Mouse (Mus musculus): ENCODE data around the gene Slc25a43. TPM values are rescaled to one million over a fixed set of nuclear protein-coding genes. Genes with fewer than 3 reads are reported as not detected.

The Slc25a43 gene
- total RNA-seq, 1 experiment, result 2.1 TPM

DNA sequence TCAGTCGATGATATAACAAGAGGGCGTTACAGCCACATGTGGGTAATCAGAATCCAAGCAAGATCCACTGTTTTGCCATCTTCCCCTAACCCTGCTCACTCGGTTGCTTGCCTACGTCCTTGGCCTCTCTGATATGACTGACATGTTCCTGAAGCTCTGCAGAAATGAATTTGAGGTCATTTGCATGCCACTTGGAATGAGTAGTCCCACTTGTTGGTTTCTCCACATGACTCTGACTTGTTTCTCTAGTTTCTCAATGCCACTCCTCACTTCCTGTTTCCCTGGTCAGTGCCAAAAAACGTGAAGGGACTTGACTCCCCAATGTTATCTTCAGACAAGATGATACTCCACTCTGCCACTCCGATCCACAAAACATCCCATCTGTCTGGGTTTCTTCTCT is 15.1 kb downstream of the Slc25a43 start:
- Histone ChIP-seq H3K36me3 (ENCODE audit: control insufficient read depth, insufficient read depth, low read length, poor library complexity, severe bottlenecking) (no peaks in the 10 kb centered on the region), H3K4me1 (ENCODE audit: control insufficient read depth in 2 of 2, insufficient read depth in 2 of 2, low read length in 2 of 2, poor library complexity in 1 of 2) (0 out of 4 replicates have a peak, but pooled peaks cover 0 to 4% of the 10 kb centered on the region in 2 experiments), H3K27ac (ENCODE audit: insufficient read depth, low read depth, low read length, poor library complexity, severe bottlenecking) (no peak overlapping the region), H3K9ac (ENCODE audit: insufficient read depth, low read depth, low read length, poor library complexity, severe bottlenecking) (no peak overlapping the region), H3K9me3 (ENCODE audit: control insufficient read depth, insufficient read depth, low read depth, low read length) (no peaks in the 10 kb centered on the region), H3K4me3 (ENCODE audit: insufficient read depth in 1 of 2, low read depth in 1 of 2, low read length in 2 of 2, poor library complexity in 1 of 2, severe bottlenecking in 1 of 2) (no peak overlapping the region)
- in situ Hi-C loops (cut with MboI; ENCODE audit: low sequenced_read_pairs in 2 of 2, unreplicated experiment in 2 of 2), result no loop called here
- TF ChIP-seq MAFK (IDR thresholded peaks at IDR 0.05; ENCODE audit: insufficient read depth, low read depth, low read length), result no peak
- DNase-seq (ENCODE audit: low read depth, low spot score), result no peak

DNA sequence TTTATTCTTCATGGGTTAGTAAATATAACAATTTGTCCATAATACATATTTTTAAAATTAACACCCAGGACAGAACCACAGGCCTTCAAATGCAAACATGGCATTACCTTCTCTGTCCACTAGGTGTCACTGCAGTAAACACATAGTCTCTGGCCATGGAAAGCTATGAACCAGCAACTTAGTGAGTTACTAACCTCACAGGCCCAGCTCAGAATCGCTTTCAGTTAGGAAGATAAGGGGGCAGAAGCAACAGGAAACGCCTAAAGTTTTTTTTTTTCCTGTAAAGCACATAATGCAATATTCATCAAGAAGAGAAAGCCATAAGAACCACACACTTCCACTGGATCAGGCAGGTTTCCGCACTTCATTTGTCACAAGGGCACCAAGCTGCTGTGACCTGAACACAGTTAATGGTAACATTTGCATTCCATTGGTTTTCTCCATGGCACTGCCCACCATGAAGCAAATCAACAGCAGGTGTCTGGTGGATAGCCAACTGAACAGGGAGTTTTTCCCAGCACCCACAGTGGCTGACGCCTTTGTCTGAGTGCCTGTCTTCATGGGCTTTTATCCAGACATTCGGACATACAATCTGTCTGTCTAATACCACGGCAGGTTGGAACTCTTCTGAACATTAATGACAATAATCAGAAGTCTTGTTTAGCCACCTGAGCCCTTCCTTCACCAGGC is 17.6 kb downstream of the Slc25a43 start:
- Histone ChIP-seq H3K36me3 (ENCODE audit: control insufficient read depth, insufficient read depth, low read length, poor library complexity, severe bottlenecking) (no peaks in the 10 kb centered on the region), H3K4me3 (ENCODE audit: insufficient read depth in 1 of 2, low read depth in 1 of 2, low read length in 2 of 2, poor library complexity in 1 of 2, severe bottlenecking in 1 of 2) (no peak overlapping the region), H3K27ac (ENCODE audit: insufficient read depth, low read depth, low read length, poor library complexity, severe bottlenecking) (no peak overlapping the region), H3K4me1 (ENCODE audit: control insufficient read depth in 2 of 2, insufficient read depth in 2 of 2, low read length in 2 of 2, poor library complexity in 1 of 2) (0 out of 4 replicates have a peak, but pooled peaks cover 0 to 4% of the 10 kb centered on the region in 2 experiments), H3K9me3 (ENCODE audit: control insufficient read depth, insufficient read depth, low read depth, low read length) (no peaks in the 10 kb centered on the region), H3K9ac (ENCODE audit: insufficient read depth, low read depth, low read length, poor library complexity, severe bottlenecking) (no peak overlapping the region; the same call in 1 of the 2 replicates)
- TF ChIP-seq CHD2 (IDR thresholded peaks at IDR 0.05; ENCODE audit: low read depth, low read length) (no peak), MAFK (IDR thresholded peaks at IDR 0.05; ENCODE audit: insufficient read depth, low read depth, low read length) (0 out of 2 replicates have a peak, but pooled peaks have one; percentile 34), HCFC1 (IDR thresholded peaks at IDR 0.05; ENCODE audit: borderline replicate concordance, insufficient read depth, low read length) (no peak), ZC3H11A (IDR thresholded peaks at IDR 0.05; ENCODE audit: borderline replicate concordance, low read depth, low read length) (peak; percentile 66; the same call in 1 of the 2 replicates)
- no peak for DNase-seq (ENCODE audit: low read depth, low spot score)
- in situ Hi-C loops (cut with MboI; ENCODE audit: low sequenced_read_pairs in 2 of 2, unreplicated experiment in 2 of 2), result no loop called here

DNA sequence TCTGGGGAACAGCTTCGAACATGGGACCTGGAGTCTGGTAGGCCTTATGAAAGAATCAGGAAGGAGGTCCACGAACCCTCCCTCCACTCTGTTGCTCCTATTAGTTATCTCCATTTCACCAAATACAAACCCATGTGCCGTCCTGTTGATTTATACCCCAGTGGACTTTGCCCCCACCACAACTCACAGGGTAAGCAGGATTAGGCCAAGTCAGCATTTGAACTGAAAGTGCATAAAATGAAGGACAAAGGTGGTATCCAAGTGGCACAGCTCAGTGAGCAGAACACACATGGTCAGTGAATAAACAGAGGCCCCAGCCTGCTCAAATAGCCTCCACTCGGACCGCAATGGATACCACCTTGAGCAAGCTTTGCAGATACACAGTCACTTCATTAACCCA is 18.8 kb downstream of the Slc25a43 start:
- H3K4me3 ChIP-seq (ENCODE audit: insufficient read depth in 1 of 2, low read depth in 1 of 2, low read length in 2 of 2, poor library complexity in 1 of 2, severe bottlenecking in 1 of 2), result no peak overlapping the region
- TF ChIP-seq HCFC1 (IDR thresholded peaks at IDR 0.05; ENCODE audit: borderline replicate concordance, insufficient read depth, low read length) (no peak), MAFK (IDR thresholded peaks at IDR 0.05; ENCODE audit: insufficient read depth, low read depth, low read length) (no peak), CHD2 (IDR thresholded peaks at IDR 0.05; ENCODE audit: low read depth, low read length) (no peak), ZC3H11A (IDR thresholded peaks at IDR 0.05; ENCODE audit: borderline replicate concordance, low read depth, low read length) (no peak), ZNF384 (IDR thresholded peaks at IDR 0.05; ENCODE audit: low read depth, low read length) (no peak)
- no peak overlapping the region for H3K9ac ChIP-seq (ENCODE audit: insufficient read depth, low read depth, low read length, poor library complexity, severe bottlenecking)
- H3K4me1 ChIP-seq (ENCODE audit: control insufficient read depth in 2 of 2, insufficient read depth in 2 of 2, low read length in 2 of 2, poor library complexity in 1 of 2), result 0 out of 4 replicates have a peak, but pooled peaks cover 0 to 4% of the 10 kb centered on the region in 2 experiments
- DNase-seq (ENCODE audit: low read depth, low spot score), result no peak
- in situ Hi-C loops (cut with MboI; ENCODE audit: low sequenced_read_pairs in 2 of 2, unreplicated experiment in 2 of 2), result no loop called here
- H3K27ac ChIP-seq (ENCODE audit: insufficient read depth, low read depth, low read length, poor library complexity, severe bottlenecking), result no peak overlapping the region
- H3K36me3 ChIP-seq (ENCODE audit: control insufficient read depth, insufficient read depth, low read length, poor library complexity, severe bottlenecking), result no peaks in the 10 kb centered on the region
- no peaks in the 10 kb centered on the region for H3K9me3 ChIP-seq (ENCODE audit: control insufficient read depth, insufficient read depth, low read depth, low read length)

DNA sequence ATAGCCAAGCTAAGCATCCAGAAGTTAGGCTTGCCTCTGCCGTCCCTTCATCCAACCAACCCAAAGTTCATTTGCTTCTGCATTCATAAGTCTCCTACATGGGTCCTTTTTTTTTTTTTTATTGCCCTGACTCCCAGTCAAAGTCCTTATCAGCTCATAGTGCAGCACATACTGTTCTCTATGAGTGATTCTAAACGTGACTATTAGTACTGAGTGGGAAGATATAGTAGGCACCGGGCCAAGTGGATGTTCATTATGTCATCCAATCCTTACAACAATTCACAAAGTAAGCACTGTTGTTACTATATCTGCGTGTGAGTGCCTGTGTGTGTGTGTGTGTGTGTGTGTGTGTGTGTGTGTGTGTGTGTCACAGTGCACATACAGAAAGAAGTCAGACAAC is 19.4 kb downstream of the Slc25a43 start:
- H3K9me3 ChIP-seq (ENCODE audit: control insufficient read depth, insufficient read depth, low read depth, low read length), result no peaks in the 10 kb centered on the region
- in situ Hi-C loops (cut with MboI; ENCODE audit: low sequenced_read_pairs in 2 of 2, unreplicated experiment in 2 of 2), result no loop called here
- no peak for DNase-seq (ENCODE audit: low read depth, low spot score)
- H3K9ac ChIP-seq (ENCODE audit: insufficient read depth, low read depth, low read length, poor library complexity, severe bottlenecking), result no peak overlapping the region
- H3K4me3 ChIP-seq (ENCODE audit: insufficient read depth in 1 of 2, low read depth in 1 of 2, low read length in 2 of 2, poor library complexity in 1 of 2, severe bottlenecking in 1 of 2), result no peak overlapping the region
- H3K4me1 ChIP-seq (ENCODE audit: control insufficient read depth in 2 of 2, insufficient read depth in 2 of 2, low read length in 2 of 2, poor library complexity in 1 of 2), result peaks cover 0 to 6% of the 10 kb centered on the region in 2 experiments; a peak in 1 of 4 replicates
- peak overlapping the region; percentile 51; the same call in 1 of the 2 replicates for H3K27ac ChIP-seq (ENCODE audit: insufficient read depth, low read depth, low read length, poor library complexity, severe bottlenecking)
- H3K36me3 ChIP-seq (ENCODE audit: control insufficient read depth, insufficient read depth, low read length, poor library complexity, severe bottlenecking), result no peaks in the 10 kb centered on the region
- TF ChIP-seq ZC3H11A (IDR thresholded peaks at IDR 0.05; ENCODE audit: borderline replicate concordance, low read depth, low read length) (no peak), MAFK (IDR thresholded peaks at IDR 0.05; ENCODE audit: insufficient read depth, low read depth, low read length) (no peak), HCFC1 (IDR thresholded peaks at IDR 0.05; ENCODE audit: borderline replicate concordance, insufficient read depth, low read length) (no peak), CHD2 (IDR thresholded peaks at IDR 0.05; ENCODE audit: low read depth, low read length) (no peak), ZNF384 (IDR thresholded peaks at IDR 0.05; ENCODE audit: low read depth, low read length) (no peak)
